Mouse (Mus musculus): ENCODE measurements around the gene Mip. TPM values are rescaled to one million over a fixed set of nuclear protein-coding genes. Genes with fewer than 3 reads are reported as not detected.
"Not testable (repeated sequence)": the region's sequence is repeated elsewhere in the genome, so short reads cannot be mapped to it uniquely, and the experiment has no call there.

The Mip gene
- polyA plus RNA-seq, 1 experiment from 2014 or later = not detected

DNA sequence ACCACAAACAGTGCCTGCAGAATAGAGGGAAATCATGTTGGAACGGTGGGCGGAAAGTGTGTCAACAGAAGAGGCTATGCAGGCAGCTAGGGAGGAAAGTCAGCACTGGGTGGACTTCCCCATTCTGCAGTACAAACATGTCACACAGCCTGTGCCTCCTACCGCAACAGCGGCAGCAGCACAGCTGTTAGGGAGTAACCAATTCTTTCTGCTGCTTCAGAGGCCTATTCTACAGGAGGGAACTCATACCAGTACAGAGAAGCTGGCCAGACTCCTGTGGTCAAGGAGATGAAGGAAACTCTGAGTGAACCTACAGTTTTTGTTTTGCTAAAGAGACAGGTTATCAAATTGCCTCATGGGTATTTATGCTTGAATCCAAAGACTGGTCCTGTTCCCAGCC lies 33.3 kb downstream of the Mip start:
- no peak overlapping the region for H3K4me3 ChIP-seq
- 84% methylated on average over 4 of the region's 4 CpGs for WGBS

DNA sequence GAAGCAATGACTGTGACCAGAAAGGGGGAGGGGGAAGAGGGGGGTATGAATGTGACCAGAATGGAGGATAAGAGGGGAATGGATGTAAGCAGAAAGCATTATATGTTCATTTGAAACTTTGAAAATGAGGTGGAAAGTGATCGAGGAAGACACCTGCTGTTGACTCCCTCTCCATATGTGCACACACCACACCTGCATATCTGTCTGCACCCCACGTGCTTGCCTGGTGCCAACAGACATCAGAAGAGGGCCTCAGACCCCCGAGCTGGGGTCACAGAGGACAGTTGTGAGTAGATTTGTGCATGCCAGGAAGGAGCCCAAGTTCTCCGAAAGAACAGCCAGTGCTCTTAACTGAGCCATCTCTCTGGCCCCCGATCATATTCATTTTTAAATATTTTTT lies 34.3 kb downstream of the Mip start:
- Histone ChIP-seq H3K9ac (no peak overlapping the region), H3K4me1 (replicated peaks) (no peaks in the 10 kb centered on the region), H3K4me3 (no peak overlapping the region), H3K27me3 (no peaks in the 10 kb centered on the region), H3K9me3 (no peaks in the 10 kb centered on the region), H3K36me3 (no peaks in the 10 kb centered on the region), H3K4me2 (no peak overlapping the region), H3K27ac (replicated peaks) (no peak overlapping the region)
- no peak for ATAC-seq (ENCODE audit: low read depth)
- 88% methylated on average over 5 of the region's 5 CpGs for WGBS

More for the DNA sequence above, 33.3 kb downstream of the Mip start:
- no peak overlapping the region for H3K4me2 ChIP-seq
- H3K27ac ChIP-seq (replicated peaks) = no peak overlapping the region
- ATAC-seq (ENCODE audit: low read depth) = no peak
- no peaks in the 10 kb centered on the region for H3K36me3 ChIP-seq
- H3K9me3 ChIP-seq = no peaks in the 10 kb centered on the region
- H3K27me3 ChIP-seq = no peaks in the 10 kb centered on the region
- H3K9ac ChIP-seq = no peak overlapping the region
- H3K4me1 ChIP-seq (replicated peaks) = no peaks in the 10 kb centered on the region

DNA sequence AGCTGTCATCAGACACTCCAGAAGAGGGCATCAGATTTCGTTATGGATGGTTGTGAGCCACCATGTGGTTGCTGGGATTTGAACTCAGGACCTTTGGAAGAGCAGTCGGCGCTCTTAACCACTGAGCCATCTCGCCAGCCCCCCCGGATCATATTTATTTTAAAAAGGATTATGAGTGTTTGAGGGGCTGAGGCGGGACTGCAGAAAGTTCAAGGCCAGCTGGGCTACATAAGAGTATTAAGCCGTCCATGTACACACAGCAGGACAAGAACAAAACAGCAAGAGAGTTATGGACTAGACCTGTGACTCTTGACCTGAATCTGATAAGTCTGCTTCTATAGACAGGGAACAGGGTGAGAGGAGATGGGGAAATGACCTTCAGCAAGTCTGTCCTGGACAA lies 34.7 kb downstream of the Mip start:
- not testable (repeated sequence) for H3K4me1 ChIP-seq (replicated peaks); ATAC-seq (ENCODE audit: low read depth); H3K4me3 ChIP-seq; H3K27ac ChIP-seq (replicated peaks); H3K9me3 ChIP-seq; H3K36me3 ChIP-seq; H3K9ac ChIP-seq; H3K4me2 ChIP-seq; H3K27me3 ChIP-seq
- 85% methylated on average over 7 of the region's 7 CpGs for WGBS

DNA sequence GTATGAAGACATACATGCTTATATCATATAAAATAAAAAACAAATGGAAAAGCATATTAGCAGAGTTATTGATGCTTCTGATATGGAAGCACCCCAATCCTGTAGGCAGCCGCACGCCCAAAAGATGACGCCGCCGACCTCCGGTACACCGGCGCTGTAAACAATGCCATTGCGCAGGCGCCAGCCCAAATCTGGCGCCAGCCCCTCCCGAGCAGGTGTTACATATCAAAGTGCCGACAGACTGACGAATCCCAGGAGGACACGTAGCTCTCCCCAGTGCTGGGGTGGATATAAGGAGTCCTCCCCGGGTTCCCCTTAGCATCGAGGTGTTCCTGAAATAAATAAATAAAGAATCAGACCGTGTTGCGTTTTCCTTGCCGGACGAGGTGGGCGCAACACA lies 36.7 kb downstream of the Mip start:
- Histone ChIP-seq H3K4me2 (no peak overlapping the region), H3K4me1 (replicated peaks) (no peaks in the 10 kb centered on the region), H3K36me3 (no peaks in the 10 kb centered on the region)

DNA sequence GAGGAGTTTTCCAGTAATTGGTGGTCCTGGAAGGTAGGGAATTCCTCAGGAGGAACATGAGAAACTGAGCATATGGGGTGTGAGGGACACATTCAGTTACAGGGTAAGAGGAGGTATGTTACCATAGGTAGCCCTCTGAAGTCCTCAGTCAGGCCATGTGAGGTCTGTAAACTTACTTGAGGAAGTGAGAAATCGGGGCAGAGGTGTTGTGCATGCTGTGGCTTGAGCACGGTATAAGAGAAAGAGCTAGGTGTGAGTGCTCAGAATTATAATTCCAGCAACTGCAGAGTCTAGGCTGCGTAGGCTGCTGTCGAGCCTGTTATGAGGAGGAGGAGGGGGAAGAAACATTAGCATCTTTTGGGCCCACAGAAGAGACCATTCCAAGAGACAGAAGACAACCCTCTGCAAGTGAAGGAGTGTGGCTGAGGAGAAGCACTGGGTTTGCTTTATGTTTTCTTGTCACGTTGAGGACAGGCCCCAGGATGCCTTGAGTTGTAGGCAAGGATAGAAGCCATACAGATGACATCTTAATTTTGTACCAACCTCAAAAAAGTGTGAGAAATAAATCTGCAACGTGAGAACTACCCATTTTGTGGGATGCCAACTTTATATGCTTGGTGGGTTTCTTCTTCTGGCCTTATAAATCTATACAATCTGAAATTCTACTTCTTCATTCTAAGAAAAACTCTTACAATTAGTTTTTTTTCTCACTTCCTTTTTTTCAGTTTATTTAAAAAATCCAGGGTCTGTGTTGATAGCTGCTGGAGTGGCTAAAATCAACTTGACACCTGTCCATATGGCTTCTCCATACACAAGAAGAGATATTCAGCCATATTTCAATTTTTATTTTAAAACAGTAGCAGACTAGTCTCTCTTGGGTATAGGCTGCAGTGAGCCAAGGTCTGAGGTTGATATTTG lies 38.0 kb downstream of the Mip start:
- no peak overlapping the region for H3K27ac ChIP-seq (replicated peaks)
- ATAC-seq (ENCODE audit: low read depth) = no peak
- H3K36me3 ChIP-seq = no peaks in the 10 kb centered on the region
- no peaks in the 10 kb centered on the region for H3K4me1 ChIP-seq (replicated peaks)
- H3K9me3 ChIP-seq = no peaks in the 10 kb centered on the region
- H3K4me2 ChIP-seq = no peak overlapping the region
- WGBS = 85% methylated on average over 6 of the region's 6 CpGs
- H3K9ac ChIP-seq = no peak overlapping the region
- H3K27me3 ChIP-seq = no peaks in the 10 kb centered on the region
- H3K4me3 ChIP-seq = no peak overlapping the region

More for the DNA sequence above, 36.7 kb downstream of the Mip start:
- H3K27ac ChIP-seq (replicated peaks) = no peak overlapping the region
- no peaks in the 10 kb centered on the region for H3K9me3 ChIP-seq
- WGBS = 79% methylated on average over 22 of the region's 22 CpGs
- no peak overlapping the region for H3K4me3 ChIP-seq
- no peaks in the 10 kb centered on the region for H3K27me3 ChIP-seq
- H3K9ac ChIP-seq = no peak overlapping the region
- ATAC-seq (ENCODE audit: low read depth) = no peak

DNA sequence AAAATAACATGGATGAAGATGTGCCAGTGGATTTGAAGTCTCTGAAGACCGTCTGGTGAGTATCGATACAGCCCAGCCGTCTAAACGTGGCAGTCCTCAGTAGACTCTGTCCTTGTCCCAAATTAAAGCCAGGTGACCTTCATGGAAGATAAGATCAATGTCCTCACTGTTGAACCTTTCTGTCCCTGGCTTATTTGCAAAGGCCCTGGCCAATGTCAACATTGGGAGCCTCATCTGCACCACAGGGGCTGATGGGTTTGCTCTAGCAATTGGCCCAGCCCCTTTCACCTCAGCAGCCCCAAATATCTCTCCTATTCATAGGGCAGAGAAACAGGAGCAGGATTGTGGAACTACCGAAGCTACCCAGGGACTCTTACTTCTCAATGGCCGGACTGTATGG lies 42.7 kb downstream of the Mip start, which contains the start of gene Apof:
Gene Apof (plus strand): TSS at position 301 of the 400 bp plus-strand sequence.
- Histone ChIP-seq H3K27me3 (no peaks in the 10 kb centered on the region), H3K4me3 (no peak within 1 kb of the TSS), H3K9me3 (no peaks in the 10 kb centered on the region), H3K36me3 (no peaks in the 10 kb centered on the region), H3K9ac (no peak within 1 kb of the TSS), H3K27ac (replicated peaks) (no peak within 1 kb of the TSS), H3K4me2 (no peak within 1 kb of the TSS), H3K4me1 (replicated peaks) (peaks cover 11% of the 10 kb centered on the region; the same call in 1 of the 2 replicates)
- 87% methylated on average over 6 of the region's 6 CpGs for WGBS
- ATAC-seq (ENCODE audit: low read depth) = no peak

DNA sequence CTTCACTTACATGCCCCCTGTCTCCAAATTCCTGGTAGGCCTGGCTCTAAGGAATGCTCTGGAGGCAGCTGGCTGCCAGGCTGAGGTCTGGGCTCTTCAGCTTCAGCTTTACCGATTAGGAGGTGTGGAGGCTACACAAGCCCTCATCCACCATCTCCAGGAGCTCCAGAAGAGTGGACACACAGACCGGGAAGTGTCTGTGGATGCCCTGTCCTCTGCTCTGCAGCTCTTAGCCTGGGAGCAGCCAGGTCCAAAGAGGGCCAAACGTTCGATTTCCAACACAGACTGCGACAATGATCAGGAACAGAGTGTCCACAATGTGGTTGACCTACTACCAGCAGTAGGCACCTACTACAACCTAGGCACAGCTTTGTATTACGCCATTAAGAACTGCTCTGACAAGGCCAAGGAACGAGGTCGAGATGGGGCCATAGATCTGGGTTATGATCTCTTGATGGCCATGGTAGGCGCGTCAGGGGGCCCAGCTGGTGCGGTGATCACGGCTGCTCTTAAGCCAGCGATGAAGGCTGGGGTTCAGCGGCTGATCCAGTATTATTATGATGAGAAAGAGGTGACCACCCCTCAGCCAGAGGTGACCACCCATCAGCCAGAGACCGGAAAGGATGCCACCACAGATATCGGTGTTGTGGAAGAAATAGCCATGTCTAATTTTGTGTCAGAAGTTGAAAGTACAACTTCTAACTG lies 43.7 kb downstream of the Mip start:
- no peak overlapping the region for H3K9ac ChIP-seq
- WGBS = 89% methylated on average over 16 of the region's 16 CpGs
- H3K4me3 ChIP-seq = no peak overlapping the region
- no peaks in the 10 kb centered on the region for H3K9me3 ChIP-seq
- H3K4me1 ChIP-seq (replicated peaks) = peaks cover 11% of the 10 kb centered on the region; the same call in 1 of the 2 replicates
- H3K27ac ChIP-seq (replicated peaks) = no peak overlapping the region
- H3K27me3 ChIP-seq = no peaks in the 10 kb centered on the region
- no peaks in the 10 kb centered on the region for H3K36me3 ChIP-seq
- ATAC-seq (ENCODE audit: low read depth) = no peak
- peak overlapping the region; percentile 62; the same call in 1 of the 2 replicates for H3K4me2 ChIP-seq

DNA sequence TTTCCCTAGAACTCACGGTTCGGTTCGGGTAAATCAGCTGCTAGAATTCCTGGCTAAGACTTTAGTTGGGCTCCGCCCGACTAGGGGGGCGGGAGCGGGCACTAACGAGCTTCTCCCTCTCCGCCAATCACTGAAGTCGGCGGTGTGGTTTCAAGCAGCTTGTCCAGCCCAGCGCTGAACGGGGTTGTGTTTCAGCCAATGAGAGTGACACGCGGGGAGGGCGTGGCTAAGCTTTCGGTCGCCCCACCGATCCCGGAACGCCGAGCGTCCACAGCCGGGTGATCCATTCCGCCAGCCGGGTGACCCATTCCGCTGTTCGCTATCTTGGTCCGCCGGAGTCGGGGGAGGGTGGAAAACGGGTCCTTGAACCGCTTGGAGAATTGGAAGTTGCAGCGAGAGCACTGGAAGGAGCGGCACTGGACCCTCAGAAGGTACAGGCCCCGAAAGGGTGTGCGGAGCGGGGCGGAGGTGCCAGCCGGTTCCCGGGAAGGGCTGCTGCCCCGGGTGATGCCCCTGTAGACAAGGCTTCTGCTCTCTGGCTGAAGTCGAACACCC lies 44.7 kb downstream of the Mip start, which contains the start of gene Stat2:
Gene Stat2 (plus strand): TSS at position 273 of the 555 bp plus-strand sequence.
- Histone ChIP-seq H3K9me3 (no peaks in the 10 kb centered on the region), H3K27me3 (no peaks in the 10 kb centered on the region), H3K9ac (peak within 1 kb of the TSS; percentile 86), H3K4me2 (peak within 1 kb of the TSS; percentile 62), H3K4me1 (replicated peaks) (peaks cover 11% of the 10 kb centered on the region; the same call in 1 of the 2 replicates), H3K4me3 (peak within 1 kb of the TSS; percentile 79), H3K36me3 (no peaks in the 10 kb centered on the region), H3K27ac (replicated peaks) (peak within 1 kb of the TSS; percentile 88)
- under 1% methylated on average over 43 of the region's 43 CpGs for WGBS
- peak; percentile 99 for ATAC-seq (ENCODE audit: low read depth)

DNA sequence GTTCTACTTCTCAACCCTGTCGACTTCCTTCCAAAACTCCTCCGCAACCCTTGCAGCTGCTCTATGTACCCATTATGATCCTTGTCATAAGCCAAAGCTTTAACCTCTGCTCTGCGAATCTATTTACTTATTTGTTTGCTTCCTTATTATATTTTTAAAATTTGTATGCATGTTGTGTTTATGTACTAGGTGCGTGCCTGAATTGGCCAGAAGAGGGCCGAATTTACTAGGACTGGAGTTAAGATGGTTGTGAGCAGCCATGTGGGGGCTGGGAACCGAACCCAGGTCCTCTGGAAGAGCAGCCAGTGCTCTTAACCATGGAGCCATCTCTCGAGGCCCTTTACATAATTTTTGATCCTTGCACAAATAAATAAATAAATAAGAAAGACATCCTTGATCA lies 45.2 kb downstream of the Mip start:
- ATAC-seq (ENCODE audit: low read depth) = no peak
- Histone ChIP-seq H3K9ac (peak overlapping the region; percentile 86), H3K36me3 (no peaks in the 10 kb centered on the region), H3K4me2 (peak overlapping the region; percentile 62), H3K27ac (replicated peaks) (peak overlapping the region; percentile 88), H3K4me1 (replicated peaks) (peaks cover 11% of the 10 kb centered on the region; the same call in 1 of the 2 replicates), H3K27me3 (no peaks in the 10 kb centered on the region), H3K4me3 (peak overlapping the region; percentile 79), H3K9me3 (no peaks in the 10 kb centered on the region)
- WGBS = 41% methylated on average over 7 of the region's 7 CpGs

DNA sequence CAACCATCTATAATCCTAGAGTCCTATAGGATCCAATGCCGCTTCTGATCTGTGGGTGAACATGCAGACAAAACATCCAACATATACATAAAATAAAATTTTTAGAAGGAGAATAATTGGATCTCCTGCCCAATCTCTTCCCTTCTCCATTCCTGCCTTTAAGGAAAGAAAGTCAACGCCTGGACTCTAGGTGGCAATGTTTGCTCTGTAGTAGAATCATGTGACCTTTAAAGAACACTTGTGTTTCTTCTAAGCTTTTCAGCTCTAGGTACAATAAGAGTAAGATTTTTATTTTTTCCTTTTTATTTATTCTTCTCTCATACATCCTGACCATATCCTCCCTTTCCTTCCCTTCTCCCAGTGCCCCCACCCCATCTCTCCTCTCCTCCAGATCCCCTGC lies 46.2 kb downstream of the Mip start:
- Histone ChIP-seq H3K4me1 (replicated peaks) (peaks cover 11% of the 10 kb centered on the region; the same call in 1 of the 2 replicates), H3K27ac (replicated peaks) (no peak overlapping the region), H3K9ac (no peak overlapping the region), H3K36me3 (peaks cover 6% of the 10 kb centered on the region), H3K9me3 (no peaks in the 10 kb centered on the region), H3K4me3 (no peak overlapping the region), H3K4me2 (peak overlapping the region; percentile 0; the same call in 1 of the 2 replicates), H3K27me3 (no peaks in the 10 kb centered on the region)
- 71% methylated on average over 2 of the region's 2 CpGs for WGBS
- no peak for ATAC-seq (ENCODE audit: low read depth)

DNA sequence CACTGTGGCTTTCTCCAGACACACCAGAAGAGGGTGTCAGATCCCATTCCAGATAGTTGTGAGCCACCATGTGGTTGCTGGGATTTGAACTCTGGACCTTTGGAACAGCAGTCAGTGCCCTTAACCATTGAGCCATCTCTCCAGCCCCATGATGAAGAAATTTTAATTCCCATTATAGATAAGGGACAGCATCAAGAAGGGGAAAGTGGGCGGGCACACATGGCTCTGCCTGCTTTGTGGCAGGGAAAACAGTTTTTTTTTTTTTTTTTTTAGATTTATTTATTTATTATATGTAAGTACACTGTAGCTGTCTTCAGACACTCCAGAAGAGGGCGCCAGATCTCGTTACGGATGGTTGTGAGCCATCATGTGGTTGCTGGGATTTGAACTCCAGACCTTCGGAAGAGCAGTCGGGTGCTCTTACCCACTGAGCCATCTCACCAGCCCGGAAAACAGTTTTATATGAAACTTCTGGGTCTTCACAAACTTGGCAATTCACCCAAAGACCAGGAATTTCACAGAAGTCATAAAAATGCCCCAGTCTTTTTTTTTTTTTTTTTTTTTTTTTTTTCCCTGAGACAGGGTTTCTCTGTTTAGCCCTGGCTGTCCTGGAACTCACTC lies 47.3 kb downstream of the Mip start:
- peaks cover 12% of the 10 kb centered on the region for H3K36me3 ChIP-seq
- H3K27ac ChIP-seq (replicated peaks); H3K9me3 ChIP-seq; H3K9ac ChIP-seq; H3K4me3 ChIP-seq; ATAC-seq (ENCODE audit: low read depth); H3K4me2 ChIP-seq; H3K27me3 ChIP-seq: not testable (repeated sequence)
- 92% methylated on average over 4 of the region's 7 CpGs for WGBS
- peaks cover 11% of the 10 kb centered on the region; the same call in 1 of the 2 replicates for H3K4me1 ChIP-seq (replicated peaks)

All from neural tube, embryonic 13.5 days (tissue).